Mouse (Mus musculus) c-Kit-positive CD71-positive TER-119-positive erythroid progenitor cells, embryonic 14.5 days (primary cell): Measurements from ENCODE around the gene Faap24.
A peak's percentile ranks its signal among the peaks of the same experiment; 100 is the strongest.

Source experiments
- DNase-seq: peaks from one replicate; pipeline ENCODE4 v3.0.0-alpha.2; 2013; ENCODE audit warnings: low spot score

Faap24 gene

DNA sequence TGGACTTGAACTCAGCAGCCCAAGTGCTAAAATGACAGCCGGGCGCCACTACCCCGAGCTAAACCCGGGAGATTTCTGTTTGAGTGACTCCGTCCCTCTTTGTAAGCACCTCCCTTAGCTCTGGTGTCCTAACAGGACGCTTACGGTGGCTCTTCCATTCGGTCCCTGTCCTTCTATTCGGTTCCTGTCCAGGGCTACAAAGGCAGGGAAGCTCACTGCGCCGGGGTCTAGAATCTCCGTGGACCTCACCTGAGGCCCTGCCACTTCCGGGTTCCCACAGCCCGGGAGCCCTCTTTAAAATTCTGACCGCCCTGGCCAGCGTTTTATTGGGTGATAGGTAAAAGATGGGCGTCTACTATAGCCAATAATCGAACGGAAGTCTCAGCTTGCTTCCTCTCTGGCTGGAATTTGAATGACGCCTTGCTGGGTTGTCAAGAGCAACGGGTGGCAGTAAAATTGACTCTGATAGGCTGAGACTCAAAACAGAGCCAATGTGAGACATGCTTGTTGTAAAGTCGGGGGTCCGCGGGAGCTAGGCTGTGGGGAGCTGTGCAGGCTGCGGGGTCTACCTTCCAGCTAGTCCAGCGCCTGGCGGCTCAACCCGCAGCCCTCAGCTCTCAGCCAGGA is at the start of gene Faap24, which contains the start of gene Cep89:
Gene Faap24, minus strand, starts transcription at position 295 of the 627 bp plus-strand sequence.
Gene Cep89, plus strand, starts transcription at position 494 of the 627 bp plus-strand sequence.
- peak; percentile 97 for DNase-seq

GRCm38 (mm10) chr7:35435266-35435665 is 38.6 kb upstream of the Faap24 start:
- no peak for DNase-seq

DNA sequence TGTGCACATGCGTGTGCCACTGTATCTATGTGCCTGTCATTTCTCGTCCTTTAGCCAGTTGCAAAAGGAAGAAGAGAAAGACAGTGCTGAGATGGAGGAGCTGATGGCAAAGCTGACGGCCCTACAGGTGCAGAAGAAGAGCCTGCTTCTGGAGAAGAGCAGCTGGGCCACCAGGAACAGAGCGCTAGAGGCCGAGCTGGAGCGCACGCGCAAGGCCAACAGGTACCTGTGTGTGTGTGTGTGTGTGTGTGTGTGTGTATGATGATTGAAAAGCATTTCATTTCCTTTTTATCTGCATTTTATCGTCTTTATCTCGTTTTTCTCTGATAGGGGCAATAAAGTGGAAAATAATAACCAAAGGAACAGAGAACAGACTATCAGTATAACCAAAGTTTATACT is 31.5 kb upstream of the Faap24 start:
- DNase-seq: no peak

- DNase-seq: no peak
Observed at GRCm38 (mm10) chr7:35423071-35423470, 26.4 kb upstream of the Faap24 start.

- no peak for DNase-seq
Observed at GRCm38 (mm10) chr7:35416654-35416948, 20.0 kb upstream of the Faap24 start.

- DNase-seq: no peak
Observed at GRCm38 (mm10) chr7:35415801-35416653, 19.4 kb upstream of the Faap24 start.

- DNase-seq: no peak
Observed at GRCm38 (mm10) chr7:35415226-35415625, 18.6 kb upstream of the Faap24 start.

GRCm38 (mm10) chr7:35401169-35401568 is 4.5 kb upstream of the Faap24 start:
- DNase-seq: no peak

DNA sequence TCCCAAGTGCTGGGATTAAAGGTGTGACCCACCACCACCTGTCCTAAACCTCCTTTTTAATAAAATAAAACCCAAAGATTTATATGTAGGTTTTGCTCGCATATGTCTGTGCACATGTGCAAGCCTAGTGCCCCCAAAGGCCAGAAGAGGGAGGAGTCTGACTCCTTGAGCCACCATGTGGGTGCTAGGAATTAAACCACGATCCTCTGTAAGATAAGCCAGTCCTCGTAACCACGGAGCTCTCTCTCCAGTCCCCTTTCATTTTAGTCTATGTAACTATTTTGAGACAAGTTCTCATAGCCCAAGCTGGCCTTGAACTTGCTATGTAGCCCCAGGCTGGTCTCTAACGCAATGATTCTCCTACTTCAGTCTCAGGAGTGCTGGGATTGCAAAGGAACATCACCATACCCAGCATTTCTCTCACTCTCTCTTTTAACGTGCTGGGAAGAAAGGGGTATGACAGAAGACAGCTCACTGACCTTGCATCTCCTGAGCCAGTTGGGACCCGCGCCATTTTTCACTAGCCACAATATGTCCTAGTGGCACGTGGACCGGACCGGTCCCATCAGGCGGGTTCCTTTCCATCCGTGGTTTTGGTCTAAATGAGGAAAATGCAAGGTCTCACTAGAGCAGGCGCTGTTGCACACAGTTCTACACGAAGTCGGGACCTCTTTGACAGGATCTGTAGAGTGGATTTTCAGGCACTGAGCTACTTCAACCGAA is 741 bp downstream of the Faap24 start:
- peak; percentile 44 for DNase-seq

DNA sequence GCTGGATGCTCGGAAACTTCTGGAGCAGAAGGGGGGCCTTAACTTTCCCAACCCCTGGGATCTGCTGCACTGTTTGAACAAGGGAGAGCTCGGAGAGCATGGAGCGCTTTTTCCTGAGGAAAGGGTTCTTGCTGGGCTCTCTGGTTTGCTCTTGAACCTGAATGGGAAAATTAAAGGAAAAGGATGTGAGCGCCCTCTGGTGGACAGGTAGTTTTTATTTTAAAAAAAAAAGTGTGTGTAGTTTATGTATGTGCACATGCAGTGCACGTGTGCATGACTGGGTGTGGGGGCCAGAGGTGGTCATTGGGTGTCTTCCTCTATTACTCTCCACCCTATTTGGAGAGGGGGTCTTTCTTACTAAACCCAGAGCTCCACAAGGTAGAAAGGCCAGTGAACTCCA is 3.7 kb downstream of the Faap24 start:
- peak; percentile 34 for DNase-seq

DNA sequence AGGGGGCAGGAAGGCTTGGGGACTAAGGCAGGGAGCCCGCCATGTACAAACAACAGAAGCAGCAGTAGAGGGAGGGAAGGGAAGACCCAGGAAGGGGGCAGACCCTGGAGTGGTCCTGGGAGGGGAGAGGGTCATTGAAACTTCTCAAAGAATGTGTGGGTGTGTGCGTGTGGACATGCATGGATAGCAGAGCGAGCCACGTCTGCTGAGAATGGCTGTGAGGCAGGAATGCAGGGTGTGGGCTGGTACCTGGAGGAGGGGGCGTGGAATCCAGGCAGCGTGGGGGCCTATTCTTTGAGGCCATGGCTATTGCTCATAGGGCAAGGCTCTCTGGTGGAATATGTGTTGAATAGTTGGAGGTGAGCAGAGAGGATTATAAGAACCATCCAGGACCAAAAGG is 7.9 kb downstream of the Faap24 start:
- no peak for DNase-seq

GRCm38 (mm10) chr7:35386525-35386952 is 10.1 kb downstream of the Faap24 start:
- DNase-seq: no peak

GRCm38 (mm10) chr7:35382706-35383353 is 13.8 kb downstream of the Faap24 start:
- no peak for DNase-seq

GRCm38 (mm10) chr7:35381861-35382260 is 14.8 kb downstream of the Faap24 start:
- no peak for DNase-seq

DNA sequence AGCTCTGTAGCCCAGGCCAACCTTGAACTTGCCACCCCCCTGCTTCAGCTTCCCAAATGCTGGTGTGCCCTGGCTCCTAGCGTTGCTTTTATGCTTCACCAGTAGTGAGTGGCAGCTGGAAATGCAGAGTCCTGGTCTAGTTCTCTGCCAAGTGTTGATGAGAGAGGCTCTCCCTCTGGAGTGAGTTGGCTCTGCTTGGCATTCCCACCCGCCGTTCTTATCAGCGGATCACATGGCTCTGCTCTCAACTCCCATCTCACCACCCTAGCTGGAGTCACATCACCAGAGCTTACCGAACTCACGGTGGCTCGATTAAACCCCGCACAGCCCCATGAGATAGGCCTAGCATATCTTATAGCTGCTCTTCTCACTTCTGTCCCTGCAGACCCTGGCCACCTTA is 16.3 kb downstream of the Faap24 start:
- DNase-seq: no peak

DNA sequence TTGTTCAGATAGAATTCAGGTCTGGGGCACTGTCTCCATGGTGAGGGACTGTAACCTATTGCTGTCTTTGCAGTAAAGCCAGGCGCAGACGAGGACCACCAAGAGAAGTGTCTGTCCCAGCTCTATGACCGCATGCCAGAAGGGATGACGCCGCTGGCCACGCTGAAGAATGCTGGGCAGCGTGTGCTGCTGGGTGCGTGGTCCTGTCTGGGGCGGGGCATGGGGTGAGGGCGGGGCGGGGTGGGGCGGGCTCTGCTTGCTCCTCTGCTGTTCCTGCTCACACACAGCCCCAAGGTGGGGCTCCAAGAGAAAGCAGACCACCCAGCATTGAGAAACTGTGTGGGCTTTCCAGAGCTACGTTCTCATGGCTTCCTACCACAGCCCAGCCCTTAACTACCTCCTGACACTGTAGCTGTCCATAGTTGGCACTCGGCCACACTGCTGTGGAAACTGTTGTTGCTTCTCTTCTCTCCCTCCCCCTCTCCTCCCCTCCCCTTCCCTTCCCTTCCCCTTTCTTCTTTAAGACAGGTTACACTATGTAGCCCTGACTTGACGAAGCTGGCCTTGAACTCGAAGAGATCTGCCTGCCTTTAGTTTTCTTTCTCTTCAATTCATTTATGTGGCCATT is 17.0 kb downstream of the Faap24 start:
- DNase-seq: no peak

- DNase-seq: no peak
Observed at GRCm38 (mm10) chr7:35376623-35377022, 20.0 kb downstream of the Faap24 start.

DNA sequence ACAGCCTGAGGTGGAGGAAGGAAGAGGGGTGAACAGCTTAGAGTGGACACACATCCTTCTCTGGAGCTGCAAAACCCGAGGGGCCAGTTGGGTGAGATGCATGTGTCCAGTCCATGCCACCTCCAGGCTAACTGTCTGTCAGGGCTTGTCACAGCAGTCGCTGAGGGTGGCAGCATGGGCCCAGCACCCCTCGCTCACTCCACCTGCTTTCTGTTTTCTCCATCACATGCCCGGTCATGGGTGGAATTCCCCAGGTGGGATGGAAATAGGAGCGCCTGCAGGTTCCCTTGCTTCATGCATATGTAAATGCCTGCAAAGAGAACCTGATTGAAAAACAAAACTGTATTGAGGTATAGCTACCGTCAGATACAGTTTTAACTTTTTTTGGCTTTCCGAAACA is 22.4 kb downstream of the Faap24 start:
- no peak for DNase-seq

GRCm38 (mm10) chr7:35373146-35373989 is 23.3 kb downstream of the Faap24 start:
- DNase-seq: no peak

DNA sequence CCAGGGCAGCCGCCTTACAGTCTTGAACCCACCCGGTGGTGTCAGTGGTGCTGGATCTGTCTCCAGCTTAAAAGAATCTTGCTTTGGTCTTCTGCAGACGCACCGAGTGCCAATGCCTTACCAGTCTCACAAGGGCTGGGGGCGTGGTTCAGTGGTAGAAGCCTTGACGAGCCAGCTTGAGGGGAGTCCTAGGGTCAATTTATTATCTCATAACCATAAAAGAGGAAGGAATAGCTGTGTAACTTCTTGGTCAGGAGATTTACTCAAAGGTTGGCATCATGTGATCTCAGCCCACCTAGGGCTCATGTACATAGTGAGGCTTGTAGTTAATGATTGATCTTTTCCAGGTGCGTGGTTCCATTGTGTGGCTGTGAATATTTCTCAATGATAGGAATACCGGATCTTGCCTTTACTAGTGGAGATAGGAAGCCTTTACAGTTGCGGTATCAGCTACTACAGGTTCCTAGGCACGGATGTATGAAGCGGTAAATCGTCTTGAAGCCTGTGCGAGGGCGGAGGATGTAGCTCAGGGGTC is 24.1 kb downstream of the Faap24 start:
- DNase-seq: no peak

GRCm38 (mm10) chr7:35371096-35371495 is 25.5 kb downstream of the Faap24 start:
- DNase-seq: no peak
